Mouse (Mus musculus): ENCODE measurements around the gene Ppia. TPM values are rescaled to one million over a fixed set of nuclear protein-coding genes. Genes with fewer than 3 reads are reported as not detected.
"Not testable (repeated sequence)": the region's sequence is repeated elsewhere in the genome, so short reads cannot be mapped to it uniquely, and the experiment has no call there.

Gene Ppia
- polyA plus RNA-seq, 1 experiment from 2014 or later, result 5,955 TPM

DNA sequence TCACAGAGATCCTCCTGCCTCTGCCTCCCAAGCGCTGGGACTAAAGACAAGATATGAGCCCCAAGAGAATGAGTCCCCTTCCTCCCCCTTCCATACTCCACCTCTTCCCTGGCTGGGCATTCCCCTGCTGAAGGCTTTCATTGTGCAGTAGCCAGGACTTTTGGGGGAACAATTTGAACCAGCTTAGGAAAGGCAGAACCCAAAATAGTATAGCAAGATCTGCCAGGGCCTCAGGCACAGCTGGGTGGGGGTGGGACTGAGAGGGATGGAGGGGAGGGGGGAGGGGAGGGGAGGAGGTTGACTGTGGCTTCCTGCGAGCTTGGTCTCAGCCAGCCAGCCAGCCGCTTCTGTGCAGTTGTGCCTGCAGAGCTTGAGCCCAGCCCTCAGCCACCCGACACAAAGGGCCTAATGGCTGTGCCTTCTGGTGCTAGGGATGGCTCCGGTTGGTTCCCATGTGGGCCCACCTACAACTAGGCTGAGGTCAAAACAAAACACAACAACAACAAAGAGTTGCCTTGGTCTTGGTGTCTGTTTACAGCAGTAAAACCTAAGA is 5.1 kb upstream of the Ppia start:
- ATAC-seq (ENCODE audit: insufficient number of reproducible peaks, low FRiP score, low TSS enrichment, low read depth) (no peak), DNase-seq (ENCODE audit: low spot score) (no peak)
- Histone ChIP-seq H3K4me2 (ENCODE audit: low read depth, severe bottlenecking) (no peak overlapping the region), H3K9ac (ENCODE audit: low read length) (no peak overlapping the region), H3K4me1 (ENCODE audit: control insufficient read depth, insufficient read depth, low read length) (peaks cover 21% of the 10 kb centered on the region), H3K4me3 (ENCODE audit: low read depth, low read length) (no peak overlapping the region), H3K27me3 (ENCODE audit: control insufficient read depth, insufficient read depth, low read length) (no peaks in the 10 kb centered on the region), H3K27ac (replicated peaks; ENCODE audit: low read depth, low read length) (no peak overlapping the region), H3K9me3 (ENCODE audit: control insufficient read depth, low read length) (no peaks in the 10 kb centered on the region), H3K36me3 (ENCODE audit: control insufficient read depth, insufficient read depth, low read length) (peaks cover 2% of the 10 kb centered on the region)
- WGBS, result 41% methylated on average over 5 of the region's 5 CpGs

DNA sequence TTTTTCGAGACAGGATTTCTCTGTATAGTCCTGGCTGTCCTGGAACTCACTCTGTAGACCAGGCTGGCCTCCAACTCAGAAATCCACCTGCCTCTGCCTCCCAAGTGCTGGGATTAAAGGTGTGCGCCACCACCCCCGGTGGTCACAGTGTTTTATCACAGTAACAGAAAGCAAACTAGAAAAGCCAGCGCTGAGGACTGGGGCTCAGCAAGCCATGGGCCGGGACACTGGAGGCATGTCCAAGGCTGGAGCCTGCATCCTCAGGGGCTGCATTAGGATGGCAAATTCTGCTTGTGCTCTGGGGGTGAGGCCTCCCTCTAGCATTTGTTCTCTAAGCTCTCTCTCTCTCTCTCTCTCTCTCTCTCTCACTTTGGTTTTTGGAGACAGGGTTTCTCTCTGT is 4.5 kb upstream of the Ppia start:
- DNase-seq (ENCODE audit: low spot score); H3K27ac ChIP-seq (replicated peaks; ENCODE audit: low read depth, low read length); H3K9ac ChIP-seq (ENCODE audit: low read length); H3K27me3 ChIP-seq (ENCODE audit: control insufficient read depth, insufficient read depth, low read length); H3K4me3 ChIP-seq (ENCODE audit: low read depth, low read length); H3K9me3 ChIP-seq (ENCODE audit: control insufficient read depth, low read length); ATAC-seq (ENCODE audit: insufficient number of reproducible peaks, low FRiP score, low TSS enrichment, low read depth); H3K4me2 ChIP-seq (ENCODE audit: low read depth, severe bottlenecking); H3K36me3 ChIP-seq (ENCODE audit: control insufficient read depth, insufficient read depth, low read length): not testable (repeated sequence)
- WGBS, result 85% methylated on average over 5 of the region's 5 CpGs
- peaks cover 15% of the 10 kb centered on the region for H3K4me1 ChIP-seq (ENCODE audit: control insufficient read depth, insufficient read depth, low read length)

- ATAC-seq (ENCODE audit: insufficient number of reproducible peaks, low FRiP score, low TSS enrichment, low read depth), result no peak
- Histone ChIP-seq H3K36me3 (ENCODE audit: control insufficient read depth, insufficient read depth, low read length) (no peaks in the 10 kb centered on the region), H3K9me3 (ENCODE audit: control insufficient read depth, low read length) (no peaks in the 10 kb centered on the region), H3K27me3 (ENCODE audit: control insufficient read depth, insufficient read depth, low read length) (no peaks in the 10 kb centered on the region), H3K27ac (replicated peaks; ENCODE audit: low read depth, low read length) (no peak overlapping the region), H3K9ac (ENCODE audit: low read length) (no peak overlapping the region), H3K4me3 (ENCODE audit: low read depth, low read length) (no peak overlapping the region), H3K4me2 (ENCODE audit: low read depth, severe bottlenecking) (no peak overlapping the region), H3K4me1 (ENCODE audit: control insufficient read depth, insufficient read depth, low read length) (peaks cover 5% of the 10 kb centered on the region)
- DNase-seq (ENCODE audit: low spot score), result peak; percentile 89
- 6% methylated on average over 5 of the region's 5 CpGs for WGBS
Observed at GRCm38 (mm10) chr11:6411684-6412083, 3.6 kb upstream of the Ppia start.

- no peak for DNase-seq (ENCODE audit: low spot score)
Observed at GRCm38 (mm10) chr11:6413264-6413663, 2.0 kb upstream of the Ppia start.

DNA sequence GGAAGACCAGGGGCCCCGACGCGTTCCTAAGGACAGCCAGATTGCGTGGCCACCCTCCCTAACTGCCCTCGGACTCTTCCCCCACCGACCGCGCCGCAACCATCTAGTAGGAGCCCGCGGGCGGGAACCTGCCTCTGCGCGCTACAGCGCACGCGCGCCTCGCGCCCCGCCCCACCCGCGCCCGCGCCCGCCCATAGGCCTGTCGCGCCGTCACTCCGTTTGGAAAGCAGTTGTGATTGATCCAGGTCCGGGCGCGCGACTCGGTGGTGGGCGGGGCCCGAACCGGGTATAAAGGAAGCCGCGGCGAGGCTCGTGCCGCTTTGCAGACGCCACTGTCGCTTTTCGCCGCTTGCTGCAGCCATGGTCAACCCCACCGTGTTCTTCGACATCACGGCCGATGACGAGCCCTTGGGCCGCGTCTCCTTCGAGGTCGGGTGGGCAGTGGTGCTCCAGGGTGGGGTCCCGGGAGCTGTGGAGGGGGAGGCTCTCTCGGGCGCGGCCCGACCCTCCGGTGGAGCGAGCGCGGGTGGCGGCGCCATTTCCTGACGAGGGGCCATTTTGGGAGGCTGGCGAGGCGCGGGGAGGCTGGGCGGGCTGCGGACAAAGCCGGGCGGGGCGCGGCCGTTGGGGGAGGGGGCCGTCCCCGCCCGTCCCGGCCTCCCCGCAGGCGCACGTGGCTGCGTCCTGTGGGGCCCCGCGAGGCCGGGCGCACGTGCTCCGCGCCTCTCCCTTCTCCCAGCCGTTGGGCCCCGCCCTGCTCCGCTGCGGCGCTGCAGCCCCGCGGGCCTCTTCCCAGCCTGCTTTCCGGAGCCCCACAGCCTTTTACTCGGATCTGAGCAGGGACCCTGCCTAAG is 535 bp downstream of the Ppia start:
- WGBS, result under 1% methylated on average over 65 of the region's 102 CpGs
- no peaks in the 10 kb centered on the region for H3K27me3 ChIP-seq (ENCODE audit: control insufficient read depth, insufficient read depth, low read length)
- peak overlapping the region; percentile 93 for H3K27ac ChIP-seq (replicated peaks; ENCODE audit: low read depth, low read length)
- peak; percentile 100 for DNase-seq (ENCODE audit: low spot score)
- peak overlapping the region; percentile 97 for H3K9ac ChIP-seq (ENCODE audit: low read length)
- peak; percentile 96 for ATAC-seq (ENCODE audit: insufficient number of reproducible peaks, low FRiP score, low TSS enrichment, low read depth)
- H3K4me1 ChIP-seq (ENCODE audit: control insufficient read depth, insufficient read depth, low read length), result peaks cover 7% of the 10 kb centered on the region
- H3K4me2 ChIP-seq (ENCODE audit: low read depth, severe bottlenecking), result peak overlapping the region; percentile 83
- peak overlapping the region; percentile 74 for H3K4me3 ChIP-seq (ENCODE audit: low read depth, low read length)
- H3K9me3 ChIP-seq (ENCODE audit: control insufficient read depth, low read length), result no peaks in the 10 kb centered on the region
- H3K36me3 ChIP-seq (ENCODE audit: control insufficient read depth, insufficient read depth, low read length), result peaks cover 9% of the 10 kb centered on the region

More at GRCm38 (mm10) chr11:6413264-6413663, 2.0 kb upstream of the Ppia start:
- H3K9me3 ChIP-seq (ENCODE audit: control insufficient read depth, low read length), result no peaks in the 10 kb centered on the region
- no peak overlapping the region for H3K27ac ChIP-seq (replicated peaks; ENCODE audit: low read depth, low read length)
- ATAC-seq (ENCODE audit: insufficient number of reproducible peaks, low FRiP score, low TSS enrichment, low read depth), result no peak
- peaks cover under 1% of the 10 kb centered on the region; the same call in 1 of the 2 replicates for H3K36me3 ChIP-seq (ENCODE audit: control insufficient read depth, insufficient read depth, low read length)
- 99% methylated on average over 11 of the region's 12 CpGs for WGBS
- H3K4me2 ChIP-seq (ENCODE audit: low read depth, severe bottlenecking), result no peak overlapping the region
- H3K9ac ChIP-seq (ENCODE audit: low read length), result no peak overlapping the region
- H3K4me1 ChIP-seq (ENCODE audit: control insufficient read depth, insufficient read depth, low read length), result peaks cover 7% of the 10 kb centered on the region
- no peak overlapping the region for H3K4me3 ChIP-seq (ENCODE audit: low read depth, low read length)
- H3K27me3 ChIP-seq (ENCODE audit: control insufficient read depth, insufficient read depth, low read length), result no peaks in the 10 kb centered on the region

DNA sequence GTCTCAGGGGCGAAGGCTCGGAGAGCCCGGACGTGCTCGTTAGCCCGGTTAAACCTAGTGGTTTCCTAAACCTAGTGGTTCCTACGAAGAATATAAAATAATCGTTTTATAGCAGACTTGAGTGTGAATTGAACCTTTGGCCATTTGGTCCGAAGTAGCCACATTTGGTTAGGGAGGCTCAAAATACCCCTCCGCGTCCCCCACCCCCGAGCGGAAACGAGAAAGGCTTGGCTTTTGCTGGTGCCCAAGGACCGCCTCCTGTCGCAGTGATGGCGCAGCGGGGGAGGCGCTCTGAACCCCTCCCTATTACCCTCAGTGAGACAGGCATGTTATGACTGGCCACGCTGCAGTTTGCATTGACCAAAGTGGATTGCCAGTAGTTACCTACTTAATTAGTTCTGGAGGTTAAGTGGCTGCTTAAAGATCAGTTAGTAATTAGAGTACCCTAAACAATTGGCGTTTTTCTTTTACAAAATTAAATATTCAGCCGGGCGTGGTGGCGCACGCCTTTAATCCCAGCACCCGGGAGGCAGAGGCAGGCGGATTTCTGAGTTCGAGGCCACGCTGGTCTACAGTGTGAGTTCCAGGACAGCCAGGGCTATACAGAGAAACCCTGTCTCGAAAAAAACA is 1.3 kb downstream of the Ppia start:
- peak; percentile 81 for DNase-seq (ENCODE audit: low spot score)
- WGBS, result 2% methylated on average over 30 of the region's 30 CpGs
- Histone ChIP-seq H3K4me3 (ENCODE audit: low read depth, low read length) (peak overlapping the region; percentile 74), H3K36me3 (ENCODE audit: control insufficient read depth, insufficient read depth, low read length) (peaks cover 12% of the 10 kb centered on the region), H3K4me1 (ENCODE audit: control insufficient read depth, insufficient read depth, low read length) (peaks cover 7% of the 10 kb centered on the region), H3K9ac (ENCODE audit: low read length) (peak overlapping the region; percentile 97), H3K27ac (replicated peaks; ENCODE audit: low read depth, low read length) (peak overlapping the region; percentile 93), H3K4me2 (ENCODE audit: low read depth, severe bottlenecking) (peak overlapping the region; percentile 83), H3K9me3 (ENCODE audit: control insufficient read depth, low read length) (no peaks in the 10 kb centered on the region), H3K27me3 (ENCODE audit: control insufficient read depth, insufficient read depth, low read length) (no peaks in the 10 kb centered on the region)
- no peak; the same call in 1 of the 2 replicates for ATAC-seq (ENCODE audit: insufficient number of reproducible peaks, low FRiP score, low TSS enrichment, low read depth)

DNA sequence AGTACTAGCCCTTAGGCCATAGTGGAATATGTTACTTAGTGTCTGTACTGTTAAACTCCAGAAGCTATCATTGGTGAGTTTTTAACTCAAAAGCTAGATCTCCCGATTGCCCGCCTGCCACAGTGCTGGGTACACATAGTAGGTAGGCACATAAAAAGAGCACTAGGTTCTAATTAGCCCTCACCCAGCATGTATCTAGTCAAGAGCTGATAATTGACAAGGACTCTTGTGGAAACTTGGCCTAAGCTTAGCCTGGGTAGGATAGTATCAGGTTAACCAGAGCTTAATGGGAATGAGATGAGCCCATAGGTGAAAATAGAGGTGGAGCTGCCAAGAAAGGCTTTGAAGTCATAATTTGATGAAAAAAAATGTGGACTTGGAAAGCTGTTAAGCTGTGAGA is 1.8 kb downstream of the Ppia start:
- H3K27ac ChIP-seq (replicated peaks; ENCODE audit: low read depth, low read length), result no peak overlapping the region
- peak overlapping the region; percentile 97 for H3K9ac ChIP-seq (ENCODE audit: low read length)
- peak overlapping the region; percentile 83 for H3K4me2 ChIP-seq (ENCODE audit: low read depth, severe bottlenecking)
- WGBS, result 47% methylated on average over 2 of the region's 2 CpGs
- ATAC-seq (ENCODE audit: insufficient number of reproducible peaks, low FRiP score, low TSS enrichment, low read depth), result no peak
- H3K9me3 ChIP-seq (ENCODE audit: control insufficient read depth, low read length), result no peaks in the 10 kb centered on the region
- H3K36me3 ChIP-seq (ENCODE audit: control insufficient read depth, insufficient read depth, low read length), result peaks cover 12% of the 10 kb centered on the region
- peak overlapping the region; percentile 74 for H3K4me3 ChIP-seq (ENCODE audit: low read depth, low read length)
- no peak for DNase-seq (ENCODE audit: low spot score)
- H3K4me1 ChIP-seq (ENCODE audit: control insufficient read depth, insufficient read depth, low read length), result peaks cover 7% of the 10 kb centered on the region
- H3K27me3 ChIP-seq (ENCODE audit: control insufficient read depth, insufficient read depth, low read length), result no peaks in the 10 kb centered on the region

GRCm38 (mm10) chr11:6417490-6417889 is 2.2 kb downstream of the Ppia start:
- Histone ChIP-seq H3K4me3 (ENCODE audit: low read depth, low read length) (peak overlapping the region; percentile 74), H3K9ac (ENCODE audit: low read length) (no peak overlapping the region), H3K4me1 (ENCODE audit: control insufficient read depth, insufficient read depth, low read length) (peaks cover 7% of the 10 kb centered on the region), H3K36me3 (ENCODE audit: control insufficient read depth, insufficient read depth, low read length) (peaks cover 12% of the 10 kb centered on the region), H3K27me3 (ENCODE audit: control insufficient read depth, insufficient read depth, low read length) (no peaks in the 10 kb centered on the region), H3K9me3 (ENCODE audit: control insufficient read depth, low read length) (no peaks in the 10 kb centered on the region), H3K4me2 (ENCODE audit: low read depth, severe bottlenecking) (peak overlapping the region; percentile 83), H3K27ac (replicated peaks; ENCODE audit: low read depth, low read length) (no peak overlapping the region)
- no peak for ATAC-seq (ENCODE audit: insufficient number of reproducible peaks, low FRiP score, low TSS enrichment, low read depth)
- no peak for DNase-seq (ENCODE audit: low spot score)
